Comparison of ENCODE assay signal across 7 mouse cellular contexts in the genomic region with DNA sequence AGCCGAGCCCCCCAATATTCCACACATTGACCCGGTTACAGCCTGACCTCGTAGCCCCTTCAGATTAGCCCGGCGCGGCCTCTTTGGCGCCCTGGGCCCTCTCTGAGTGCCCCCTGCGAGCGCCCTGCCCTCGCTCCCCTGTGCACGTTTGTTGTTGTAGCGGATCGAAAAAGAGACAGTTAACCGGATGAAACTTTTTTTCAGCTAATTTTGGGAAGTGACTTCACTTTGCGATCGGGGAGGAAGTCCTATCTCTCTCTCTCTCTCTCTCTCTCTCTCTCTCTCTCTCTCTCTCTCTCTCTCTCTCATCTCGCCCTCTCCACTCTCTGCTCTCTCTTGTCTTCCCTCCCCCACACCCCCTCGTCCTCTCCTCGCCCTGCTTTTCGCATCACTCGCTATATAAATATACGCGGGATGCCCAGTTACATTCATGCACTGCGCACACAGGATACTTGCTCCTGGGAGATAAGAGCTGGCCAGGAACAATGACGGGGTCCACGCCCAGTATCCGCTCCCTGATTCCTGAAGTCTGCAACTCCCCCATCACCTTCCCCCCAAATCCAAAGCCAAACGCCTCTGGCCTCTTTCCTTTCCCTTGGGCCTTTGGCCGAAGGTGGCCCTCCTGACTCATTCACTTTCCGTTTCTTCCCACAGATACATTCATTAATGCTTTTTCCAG. TPM values are rescaled to one million over a fixed set of nuclear protein-coding genes. Genes with fewer than 3 reads are reported as not detected.
DNase-seq lines count a peak whose midpoint lies in the region; ATAC-seq and TF ChIP-seq lines count a peak whose summit lies in the region.

No protein-coding gene starts in this region.

- peaks cover 45% of the 10 kb centered on the region for H3K27me3 ChIP-seq in heart, embryonic 15.5 days
- peaks cover 15% of the 10 kb centered on the region; the same call in 1 of the 2 replicates for H3K27me3 ChIP-seq in kidney, postnatal 0 days (ENCODE audit: insufficient read depth, low read length)
- H3K27me3 ChIP-seq in stomach, embryonic 14.5 days (ENCODE audit: control insufficient read depth, insufficient read depth, low read length), result peaks cover 5% of the 10 kb centered on the region; the same call in 1 of the 2 replicates

- H3K27ac ChIP-seq in heart, embryonic 15.5 days, result peak overlapping the region; percentile 88
- peak overlapping the region; percentile 83 for H3K27ac ChIP-seq in kidney, postnatal 0 days
- H3K27ac ChIP-seq in stomach, embryonic 14.5 days (ENCODE audit: low read length), result peak overlapping the region; percentile 58; the same call in 1 of the 2 replicates

- H3K36me3 ChIP-seq in heart, embryonic 15.5 days, result no peaks in the 10 kb centered on the region
- no peaks in the 10 kb centered on the region for H3K36me3 ChIP-seq in kidney, postnatal 0 days (ENCODE audit: insufficient read depth, low read length)
- no peaks in the 10 kb centered on the region for H3K36me3 ChIP-seq in stomach, embryonic 14.5 days (ENCODE audit: control insufficient read depth, insufficient read depth, low read length)

- under 1% methylated on average over 30 of the region's 30 CpGs for WGBS in heart, embryonic 15.5 days
- 1% methylated on average over 30 of the region's 30 CpGs for WGBS in kidney, postnatal 0 days
- WGBS in stomach, embryonic 14.5 days, result 0% methylated on average over 30 of the region's 30 CpGs

- TF ChIP-seq CTCF in kidney, postnatal 0 days (IDR thresholded peaks at IDR 0.05; ENCODE audit: low read depth), result no peak

- H3K4me1 ChIP-seq in heart, embryonic 15.5 days (replicated peaks), result peaks cover 41% of the 10 kb centered on the region
- H3K4me1 ChIP-seq in kidney, postnatal 0 days (replicated peaks; ENCODE audit: insufficient read depth, low read length), result peaks cover 28% of the 10 kb centered on the region
- peaks cover 23% of the 10 kb centered on the region for H3K4me1 ChIP-seq in stomach, embryonic 14.5 days (ENCODE audit: control insufficient read depth, insufficient read depth, low read length)

- peak overlapping the region; percentile 97 for H3K4me2 ChIP-seq in heart, embryonic 15.5 days
- H3K4me2 ChIP-seq in kidney, postnatal 0 days (ENCODE audit: low read length), result peak overlapping the region; percentile 92
- peak overlapping the region; percentile 98 for H3K4me2 ChIP-seq in stomach, embryonic 14.5 days (replicated peaks; ENCODE audit: low read depth, low read length)

- peak overlapping the region; percentile 88 for H3K9ac ChIP-seq in heart, embryonic 15.5 days
- peak overlapping the region; percentile 83 for H3K9ac ChIP-seq in kidney, postnatal 0 days (ENCODE audit: low read depth, low read length)
- peak overlapping the region; percentile 54 for H3K9ac ChIP-seq in stomach, embryonic 14.5 days (replicated peaks; ENCODE audit: low read depth, low read length)

- peak; percentile 84 for DNase-seq in MEL-GATA-1-ER (ENCODE audit: extremely low read depth, low read depth)
- peak; percentile 54 for DNase-seq in embryo, embryonic 10 days (ENCODE audit: low spot score)
- peak; percentile 75 for DNase-seq in kidney, postnatal 0 days (ENCODE audit: low spot score)
- no peak for DNase-seq in MN1 (ENCODE audit: low spot score)

- H3K4me3 ChIP-seq in heart, embryonic 15.5 days, result peak overlapping the region; percentile 81
- peak overlapping the region; percentile 78 for H3K4me3 ChIP-seq in kidney, postnatal 0 days (replicated peaks; ENCODE audit: low read depth, low read length)
- peak overlapping the region; percentile 49 for H3K4me3 ChIP-seq in stomach, embryonic 14.5 days (ENCODE audit: low read depth, low read length)

- ATAC-seq in heart, embryonic 15.5 days (replicated peaks; ENCODE audit: insufficient number of reproducible peaks, insufficient read depth, low FRiP score, low read depth), result peak; percentile 50
- 0 out of 2 replicates have a peak, but pooled peaks have one; percentile 2 for ATAC-seq in kidney, postnatal 0 days (replicated peaks; ENCODE audit: low FRiP score, low read depth)
- peak; percentile 20 for ATAC-seq in megakaryocyte, adult 5-6 weeks (ENCODE audit: poor library complexity, severe bottlenecking)
- ATAC-seq in stomach, embryonic 14.5 days (ENCODE audit: insufficient number of reproducible peaks, insufficient read depth, low FRiP score, low read depth), result no peak

- no peaks in the 10 kb centered on the region for H3K9me3 ChIP-seq in heart, embryonic 15.5 days (replicated peaks)
- H3K9me3 ChIP-seq in kidney, postnatal 0 days (replicated peaks; ENCODE audit: low read length), result no peaks in the 10 kb centered on the region
- no peaks in the 10 kb centered on the region for H3K9me3 ChIP-seq in stomach, embryonic 14.5 days (ENCODE audit: control insufficient read depth, low read depth, low read length)

RNA-seq across cellular contexts. Expression of gene Fli1, which starts 1.3 kb away (rescaled TPM):
- 20.6 and 21.8 TPM in 2 replicates for polyA plus RNA-seq in heart, embryonic 15.5 days (2015; fragmentation: Nextera tagmentation; extraction: Ambion mirVana)
- 21.6 and 23.6 TPM in 2 replicates for polyA plus RNA-seq in kidney, postnatal 0 days (2015; fragmentation: Nextera tagmentation; extraction: Ambion mirVana)
- 89.0 and 92.7 TPM in 2 replicates for total RNA-seq in megakaryocyte, adult 5-6 weeks (2015)
- total RNA-seq in megakaryocyte, adult 5-6 weeks (2017), result 95.8 and 106 TPM in 2 replicates
- 11.4 and 11.6 TPM in 2 replicates for polyA plus RNA-seq in stomach, embryonic 14.5 days (2014; fragmentation: Nextera tagmentation; extraction: Ambion mirVana)
